Mouse (Mus musculus): ENCODE data around the gene Spata1.

- no peak for TF ChIP-seq POLR2A (IDR thresholded peaks at IDR 0.05; ENCODE audit: borderline replicate concordance, low read depth, low read length)
- TF ChIP-seq CTCF (IDR thresholded peaks at IDR 0.05; ENCODE audit: low read depth, low read length): no peak
These were observed 77.8 kb downstream of the Spata1 start for GRCm38 (mm10) chr3:146421787-146422186.

Data from bone marrow macrophage, adult 2 months (primary cell).